Mouse (Mus musculus) midbrain, postnatal 0 days (tissue): ENCODE results near the gene Ophn1. TPM values are rescaled to one million over a fixed set of nuclear protein-coding genes. Genes with fewer than 3 reads are reported as not detected.

Source experiments
- ATAC-seq: fragments of 200-750 bp; cut with Nextera tagmentation; 2 replicates; pipeline ENCODE4 v1.8.0; 2017; ENCODE audit warnings: moderate number of reproducible peaks, mild to moderate bottlenecking, moderate TSS enrichment, moderate library complexity; ENCODE audit not compliant: low FRiP score
- DNase-seq: peaks from one replicate; pipeline ENCODE4 v3.0.0-alpha.2; 2015; ENCODE audit warnings: low spot score
- H3K27ac ChIP-seq: fragments of 300-500 bp; sonication (generic); 2 replicates; pipeline ENCODE4 v1.5.1; 2014; ENCODE audit warnings: low read depth, mild to moderate bottlenecking, low read length, mixed read lengths
- H3K27me3 ChIP-seq: fragments of 300-500 bp; sonication (generic); 2 replicates; pipeline ENCODE4 v1.6.1; 2014; ENCODE audit warnings: low read length, control low read depth, mixed read lengths; ENCODE audit not compliant: insufficient read depth
- H3K36me3 ChIP-seq: fragments of 300-500 bp; sonication (generic); 2 replicates; pipeline ENCODE4 v1.6.1; 2014; ENCODE audit warnings: low read length, control low read depth, mixed read lengths; ENCODE audit not compliant: insufficient read depth
- H3K4me1 ChIP-seq: fragments of 300-500 bp; sonication (generic); 2 replicates; pipeline ENCODE4 v1.6.1; 2014; ENCODE audit warnings: mild to moderate bottlenecking, control low read depth, antibody characterized with exemption, low read length, mixed read lengths; ENCODE audit not compliant: insufficient read depth
- H3K4me2 ChIP-seq: fragments of 300-500 bp; sonication (generic); 2 replicates; pipeline ENCODE4 v1.6.1; 2014; ENCODE audit warnings: low read depth, mild to moderate bottlenecking, low read length, mixed read lengths; ENCODE audit not compliant: poor library complexity, severe bottlenecking
- H3K4me3 ChIP-seq: fragments of 300-500 bp; sonication (generic); 2 replicates; pipeline ENCODE4 v1.5.1; 2014; ENCODE audit warnings: low read depth, mild to moderate bottlenecking, low read length, moderate library complexity
- H3K9ac ChIP-seq: fragments of 300-500 bp; sonication (generic); replicated peaks from 2 replicates; pipeline ENCODE4 v1.6.1; 2014; ENCODE audit warnings: mild to moderate bottlenecking, low read length, moderate library complexity, mixed read lengths; ENCODE audit not compliant: poor library complexity, severe bottlenecking
- H3K9me3 ChIP-seq: fragments of 300-500 bp; sonication (generic); 2 replicates; pipeline ENCODE4 v1.6.1; 2016; ENCODE audit warnings: low read length, control low read depth
- CTCF ChIP-seq: IDR thresholded peaks from 2 replicates; pipeline ENCODE4 v1.5.1; 2016; ENCODE audit warnings: antibody characterized with exemption, mild to moderate bottlenecking
- WGBS: fragments of 180-500 bp; shearing (Covaris S2); extraction: QIAGEN DNeasy Blood & Tissue Kit; methylation state at CpG from one replicate; pipeline ENCODE4 v1.1.7; 2014; 5-methylcytosine and 5-hydroxymethylcytosine counted together
- polyA plus RNA-seq: library from polyadenylated mRNA; unstranded; fragments of >200 nt; fragmentation: Nextera tagmentation; extraction: Ambion mirVana; gene quantifications from 2 replicates; pipeline ENCODE4 v1.2.1, GENCODE M21; 2015
- total RNA-seq: library from RNA; depleted of rRNA; stranded (reverse); fragments of >200 nt; gene quantifications from 2 replicates; pipeline ENCODE4 v1.2.3, GENCODE M21; 2014

Gene Ophn1
- total and polyA plus RNA-seq, 2 experiments from 2014 or later, result 32.2 to 36.4 TPM

DNA sequence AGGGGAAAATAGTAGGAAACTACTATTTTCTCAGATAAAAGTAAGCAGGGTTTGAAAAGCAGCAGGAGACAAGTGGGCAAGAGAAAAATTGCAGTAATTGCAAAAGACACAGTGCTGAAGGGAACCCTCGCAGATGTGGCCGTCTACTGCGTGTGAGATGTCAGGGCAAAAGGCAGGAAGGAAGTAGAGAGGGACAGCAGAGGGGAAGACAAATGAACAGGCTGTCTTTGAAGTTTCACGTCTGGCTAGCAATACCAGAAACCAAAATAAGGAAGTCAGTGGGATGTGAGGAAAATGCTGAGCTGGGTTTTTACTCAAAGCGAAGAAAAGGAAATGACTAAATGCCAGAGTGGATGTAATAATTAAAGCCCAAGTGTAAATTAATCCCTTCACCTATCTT lies 30.7 kb downstream of the Ophn1 start:
- Histone ChIP-seq H3K9me3 (no peaks in the 10 kb centered on the region), H3K4me1 (no peaks in the 10 kb centered on the region)

DNA sequence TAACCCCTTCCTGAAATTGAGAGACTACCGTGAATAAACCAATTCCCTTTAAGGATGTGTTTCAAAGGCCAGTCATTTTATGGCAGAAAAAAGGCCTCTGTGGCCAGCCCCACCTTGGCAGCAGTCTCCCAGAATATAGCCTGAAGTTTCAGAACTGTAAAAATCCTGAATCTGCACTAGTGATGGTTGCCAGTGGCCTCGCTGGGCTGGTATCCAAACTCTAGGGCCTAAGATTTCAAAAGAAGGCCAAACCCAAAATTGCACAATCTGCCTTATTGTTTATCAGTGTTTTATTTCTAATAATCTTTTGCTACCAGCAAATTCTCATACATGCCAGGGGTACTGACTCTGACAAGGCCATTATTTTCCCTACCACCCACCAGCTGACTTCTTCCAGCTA lies 34.8 kb downstream of the Ophn1 start:
- TF ChIP-seq CTCF, result no peak
- no peaks in the 10 kb centered on the region for H3K4me1 ChIP-seq
- no peaks in the 10 kb centered on the region for H3K36me3 ChIP-seq
- no peak for DNase-seq
- H3K27ac ChIP-seq, result no peak overlapping the region
- no peak overlapping the region for H3K4me3 ChIP-seq
- no peak overlapping the region for H3K4me2 ChIP-seq
- 74% methylated on average over 2 of the region's 2 CpGs for WGBS
- no peak for ATAC-seq
- H3K9me3 ChIP-seq, result no peaks in the 10 kb centered on the region
- H3K9ac ChIP-seq, result no peak overlapping the region
- no peaks in the 10 kb centered on the region for H3K27me3 ChIP-seq

More for the DNA sequence above, 30.7 kb downstream of the Ophn1 start:
- ATAC-seq, result no peak
- no peak overlapping the region for H3K27ac ChIP-seq
- no peak for TF ChIP-seq CTCF
- no peak overlapping the region for H3K4me3 ChIP-seq
- no peak overlapping the region for H3K9ac ChIP-seq
- H3K27me3 ChIP-seq, result no peaks in the 10 kb centered on the region
- H3K4me2 ChIP-seq, result no peak overlapping the region
- 74% methylated on average over 5 of the region's 5 CpGs for WGBS
- H3K36me3 ChIP-seq, result no peaks in the 10 kb centered on the region
- no peak for DNase-seq

GRCm38 (mm10) chrX:98850869-98851268 lies 40.0 kb downstream of the Ophn1 start:
- no peak for ATAC-seq
- no peak for TF ChIP-seq CTCF
- Histone ChIP-seq H3K27me3 (no peaks in the 10 kb centered on the region), H3K4me1 (no peaks in the 10 kb centered on the region), H3K4me3 (no peak overlapping the region), H3K9ac (no peak overlapping the region), H3K36me3 (no peaks in the 10 kb centered on the region), H3K4me2 (no peak overlapping the region), H3K27ac (no peak overlapping the region), H3K9me3 (no peaks in the 10 kb centered on the region)
- DNase-seq, result no peak
- WGBS, result 91% methylated on average over 6 of the region's 6 CpGs

DNA sequence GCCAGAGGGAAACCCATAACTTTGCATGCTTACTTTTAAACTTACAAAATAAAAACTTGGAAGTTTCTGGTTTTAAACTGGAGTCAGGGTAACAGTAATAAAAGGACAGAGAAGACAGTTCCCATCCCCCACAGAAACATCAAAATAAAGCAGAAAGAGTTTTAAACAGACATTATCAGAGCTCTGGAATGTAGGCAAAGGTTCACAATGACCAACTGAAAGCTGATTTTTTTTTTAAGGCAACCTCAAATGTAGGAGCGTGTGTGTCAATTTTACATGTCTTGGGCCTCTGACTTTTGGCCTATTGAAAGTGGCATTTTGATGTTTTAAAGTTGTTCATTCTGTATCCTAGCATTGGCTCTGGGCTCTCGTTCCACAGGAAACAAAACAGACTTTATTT lies 49.2 kb downstream of the Ophn1 start:
- DNase-seq, result no peak
- Histone ChIP-seq H3K4me1 (no peaks in the 10 kb centered on the region), H3K4me3 (no peak overlapping the region), H3K9me3 (no peaks in the 10 kb centered on the region), H3K27me3 (no peaks in the 10 kb centered on the region), H3K9ac (no peak overlapping the region), H3K27ac (no peak overlapping the region), H3K4me2 (no peak overlapping the region), H3K36me3 (no peaks in the 10 kb centered on the region)
- no peak for ATAC-seq
- WGBS, result 61% methylated on average over 2 of the region's 2 CpGs
- TF ChIP-seq CTCF, result no peak

- TF ChIP-seq CTCF, result no peak
- DNase-seq, result no peak
- 97% methylated on average over 1 of the region's 1 CpGs for WGBS
- Histone ChIP-seq H3K27me3 (no peaks in the 10 kb centered on the region), H3K27ac (no peak overlapping the region), H3K4me3 (no peak overlapping the region), H3K4me2 (no peak overlapping the region), H3K36me3 (no peaks in the 10 kb centered on the region), H3K4me1 (no peaks in the 10 kb centered on the region), H3K9me3 (no peaks in the 10 kb centered on the region), H3K9ac (no peak overlapping the region)
- ATAC-seq, result no peak
Measured at GRCm38 (mm10) chrX:98835989-98836388, 54.8 kb downstream of the Ophn1 start.

DNA sequence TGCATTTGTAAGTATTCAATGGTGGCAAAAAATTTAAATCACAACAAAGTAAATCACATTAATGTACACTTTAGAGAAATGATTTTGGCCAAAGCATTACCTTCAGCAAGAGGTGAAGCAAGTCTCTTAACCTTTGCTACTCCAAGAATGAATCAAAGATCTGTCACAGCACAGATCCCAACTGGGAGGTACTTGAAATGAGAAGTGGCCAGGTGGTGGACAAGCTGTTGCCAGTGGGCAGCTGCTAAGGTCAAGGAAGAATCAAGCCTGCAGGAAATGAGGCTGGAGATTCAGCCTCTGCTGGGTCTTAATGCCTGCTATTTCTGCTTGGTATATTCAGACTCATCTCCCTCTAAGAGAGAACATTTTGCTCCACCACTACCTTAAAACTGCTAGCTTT lies 87.0 kb downstream of the Ophn1 start:
- H3K9me3 ChIP-seq, result no peaks in the 10 kb centered on the region
- TF ChIP-seq CTCF, result no peak
- no peaks in the 10 kb centered on the region for H3K36me3 ChIP-seq
- H3K4me3 ChIP-seq, result no peak overlapping the region
- H3K27me3 ChIP-seq, result no peaks in the 10 kb centered on the region
- no peak overlapping the region for H3K4me2 ChIP-seq
- no peak overlapping the region for H3K27ac ChIP-seq
- DNase-seq, result peak; percentile 5
- H3K9ac ChIP-seq, result no peak overlapping the region
- no peaks in the 10 kb centered on the region for H3K4me1 ChIP-seq
- no peak for ATAC-seq
